Mouse (Mus musculus) hindbrain, embryonic 11.5 days (tissue): Measurements from ENCODE around the gene Defb36. TPM values are rescaled to one million over a fixed set of nuclear protein-coding genes. Genes with fewer than 3 reads are reported as not detected.

Experiments
- ATAC-seq: fragments of 200-750 bp; cut with Nextera tagmentation; 2 replicates; pipeline ENCODE4 v1.8.0; 2017; ENCODE audit warnings: mild to moderate bottlenecking, moderate TSS enrichment, moderate library complexity; ENCODE audit not compliant: low FRiP score
- DNase-seq: peaks from one replicate; pipeline ENCODE4 v3.0.0-alpha.2; 2015; ENCODE audit warnings: low spot score
- H3K27ac ChIP-seq: fragments of 300-500 bp; sonication (generic); 2 replicates; pipeline ENCODE4 v1.5.1; 2014; ENCODE audit warnings: mild to moderate bottlenecking, low read depth, low read length
- H3K27me3 ChIP-seq: fragments of 300-500 bp; sonication (generic); 2 replicates; pipeline ENCODE4 v1.6.1; 2014; ENCODE audit warnings: mild to moderate bottlenecking, low read length, moderate library complexity, mixed read lengths; ENCODE audit not compliant: control insufficient read depth, insufficient read depth
- H3K36me3 ChIP-seq: fragments of 300-500 bp; sonication (generic); 2 replicates; pipeline ENCODE4 v1.6.1; 2014; ENCODE audit warnings: mild to moderate bottlenecking, low read length, moderate library complexity, mixed read lengths; ENCODE audit not compliant: control insufficient read depth, insufficient read depth
- H3K4me1 ChIP-seq: fragments of 300-500 bp; sonication (generic); replicated peaks from 2 replicates; pipeline ENCODE4 v1.6.1; 2014; ENCODE audit warnings: low read length, mixed read lengths; ENCODE audit not compliant: control insufficient read depth, insufficient read depth
- H3K4me2 ChIP-seq: fragments of 300-500 bp; sonication (generic); replicated peaks from 2 replicates; pipeline ENCODE4 v1.6.1; 2014; ENCODE audit warnings: mild to moderate bottlenecking, low read depth, low read length
- H3K4me3 ChIP-seq: fragments of 300-500 bp; sonication (generic); 2 replicates; pipeline ENCODE4 v1.5.1; 2014; ENCODE audit warnings: low read depth, low read length
- H3K9ac ChIP-seq: fragments of 300-500 bp; sonication (generic); 2 replicates; pipeline ENCODE4 v1.6.1; 2014; ENCODE audit warnings: low read depth, low read length
- H3K9me3 ChIP-seq: fragments of 300-500 bp; sonication (generic); 2 replicates; pipeline ENCODE4 v1.6.1; 2016; ENCODE audit warnings: low read length; ENCODE audit not compliant: control insufficient read depth
- WGBS: fragments of 180-500 bp; shearing (Covaris S2); extraction: QIAGEN DNeasy Blood & Tissue Kit; methylation state at CpG from one replicate; pipeline ENCODE4 v1.1.7; 2014; 5-methylcytosine and 5-hydroxymethylcytosine counted together
- polyA plus RNA-seq: library from polyadenylated mRNA; unstranded; fragments of >200 nt; fragmentation: Nextera tagmentation; extraction: Ambion mirVana; gene quantifications from 2 replicates; pipeline ENCODE4 v1.2.1, GENCODE M21; 2014

Defb36 gene
- polyA plus RNA-seq, 1 experiment from 2014 or later: not detected

DNA sequence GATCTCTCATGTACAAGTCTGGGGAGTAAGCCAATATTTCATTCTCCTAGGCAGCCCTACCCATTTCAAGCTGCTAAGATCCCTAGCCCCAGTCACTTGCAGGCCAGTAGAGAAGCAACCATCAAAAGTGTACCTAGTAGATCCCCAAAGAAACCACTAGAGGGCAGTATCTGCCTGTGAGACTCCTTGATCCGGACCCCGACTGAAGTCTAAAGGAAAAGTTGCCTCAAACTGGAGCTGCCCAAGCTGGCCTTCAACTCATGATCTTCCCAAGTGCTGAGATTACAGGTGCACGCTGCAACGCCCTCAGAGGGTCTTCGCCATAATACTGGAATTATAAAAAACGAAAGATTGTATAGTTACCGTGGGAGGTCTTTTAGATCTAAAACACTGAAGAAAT lies 11.4 kb downstream of the Defb36 start:
- no peak overlapping the region for H3K9ac ChIP-seq
- 10% methylated on average over 7 of the region's 7 CpGs for WGBS
- no peaks in the 10 kb centered on the region for H3K36me3 ChIP-seq
- no peak overlapping the region for H3K27ac ChIP-seq
- no peaks in the 10 kb centered on the region; the same call in none of the 2 replicates for H3K27me3 ChIP-seq
- ATAC-seq: 0 out of 2 replicates have a peak, but pooled peaks have one; percentile 40
- no peak overlapping the region for H3K4me2 ChIP-seq
- H3K9me3 ChIP-seq: no peaks in the 10 kb centered on the region
- no peaks in the 10 kb centered on the region for H3K4me1 ChIP-seq
- peak; percentile 83 for DNase-seq
- H3K4me3 ChIP-seq: no peak overlapping the region

DNA sequence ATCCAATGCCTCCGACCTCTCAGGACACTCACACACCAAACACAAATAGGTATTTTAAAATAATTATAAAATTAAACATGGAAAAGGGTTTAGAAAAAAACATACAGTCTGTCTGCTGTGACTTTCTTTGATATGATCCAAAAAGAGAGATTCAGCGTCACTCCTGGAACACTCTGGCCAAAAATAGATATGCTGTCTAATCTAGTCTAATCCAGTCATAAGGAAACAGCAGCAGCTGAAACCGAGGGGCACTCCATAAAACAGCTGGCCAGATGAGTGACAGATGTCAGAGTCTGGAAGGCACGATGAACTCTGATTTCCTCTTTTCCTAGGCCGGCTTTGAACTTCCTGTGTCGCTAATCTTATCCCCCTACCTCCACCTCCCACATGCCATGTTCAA lies 12.3 kb downstream of the Defb36 start:
- 84% methylated on average over 6 of the region's 6 CpGs for WGBS
- Histone ChIP-seq H3K36me3 (no peaks in the 10 kb centered on the region), H3K27ac (no peak overlapping the region), H3K9me3 (no peaks in the 10 kb centered on the region), H3K4me1 (no peaks in the 10 kb centered on the region), H3K4me2 (no peak overlapping the region), H3K27me3 (no peaks in the 10 kb centered on the region; the same call in none of the 2 replicates), H3K4me3 (no peak overlapping the region), H3K9ac (no peak overlapping the region)
- ATAC-seq (no peak), DNase-seq (no peak)

- Histone ChIP-seq H3K27ac (no peak overlapping the region), H3K27me3 (no peaks in the 10 kb centered on the region; the same call in 1 of the 2 replicates), H3K4me3 (no peak overlapping the region), H3K9me3 (no peaks in the 10 kb centered on the region), H3K9ac (no peak overlapping the region), H3K36me3 (no peaks in the 10 kb centered on the region), H3K4me2 (no peak overlapping the region), H3K4me1 (no peaks in the 10 kb centered on the region)
- DNase-seq: no peak
- no peak for ATAC-seq
- WGBS: 52% methylated on average over 5 of the region's 5 CpGs
Measured at GRCm38 (mm10) chr2:152617374-152617773, 13.2 kb downstream of the Defb36 start.

DNA sequence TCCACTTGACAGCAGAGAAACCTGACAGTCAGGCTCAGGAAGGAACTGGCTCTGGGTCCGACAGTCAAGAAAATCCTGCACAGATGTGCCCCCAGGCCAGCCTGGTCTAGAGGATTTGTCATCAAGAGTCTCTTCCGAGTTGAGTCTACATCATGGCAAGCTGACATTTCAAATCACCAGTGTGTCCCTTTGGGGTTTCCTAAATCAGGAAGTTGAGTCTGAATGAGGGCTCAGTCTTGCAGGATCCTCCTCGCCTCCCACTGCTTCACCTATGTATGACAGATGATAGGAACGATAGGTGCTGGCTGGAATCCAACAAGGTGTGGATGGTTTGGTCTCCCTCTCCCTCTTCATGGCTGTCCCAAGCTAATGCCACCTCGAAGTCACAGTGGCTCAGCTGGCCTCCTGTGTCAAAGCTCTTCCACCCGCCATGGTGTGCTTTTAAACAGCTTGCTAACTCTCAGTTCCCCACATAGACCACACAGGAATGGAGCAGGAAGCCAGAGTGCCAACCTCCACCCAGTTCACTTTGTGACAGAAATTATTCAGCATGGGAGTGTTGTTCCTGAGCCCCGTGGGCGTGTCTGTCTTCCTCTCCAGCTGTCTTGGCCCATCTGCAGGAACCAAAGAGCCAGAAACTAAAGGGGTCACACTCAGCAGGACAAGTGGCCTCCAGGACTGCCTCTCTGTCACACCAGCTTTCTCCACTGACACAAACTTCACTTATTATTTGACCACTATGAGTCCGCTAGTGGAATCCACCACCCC lies 16.4 kb downstream of the Defb36 start:
- Histone ChIP-seq H3K27ac (no peak overlapping the region), H3K9ac (no peak overlapping the region), H3K4me1 (no peaks in the 10 kb centered on the region), H3K4me3 (no peak overlapping the region), H3K9me3 (no peaks in the 10 kb centered on the region), H3K36me3 (no peaks in the 10 kb centered on the region), H3K4me2 (no peak overlapping the region), H3K27me3 (no peaks in the 10 kb centered on the region; the same call in 1 of the 2 replicates)
- DNase-seq (no peak), ATAC-seq (no peak)
- WGBS: 77% methylated on average over 9 of the region's 9 CpGs

- Histone ChIP-seq H3K4me3 (no peak overlapping the region), H3K27me3 (peaks cover 13% of the 10 kb centered on the region), H3K4me2 (no peak overlapping the region), H3K27ac (no peak overlapping the region), H3K9ac (no peak overlapping the region), H3K36me3 (no peaks in the 10 kb centered on the region), H3K4me1 (peaks cover 5% of the 10 kb centered on the region; the same call in 1 of the 2 replicates), H3K9me3 (no peaks in the 10 kb centered on the region)
- DNase-seq: no peak
- WGBS: 90% methylated on average over 13 of the region's 13 CpGs
- ATAC-seq: no peak
Measured at GRCm38 (mm10) chr2:152622151-152622550, 18.0 kb downstream of the Defb36 start.

- no peak within 1 kb of the TSS for H3K27ac ChIP-seq
- 79% methylated on average over 7 of the region's 7 CpGs for WGBS
- no peaks in the 10 kb centered on the region for H3K36me3 ChIP-seq
- DNase-seq: no peak
- H3K27me3 ChIP-seq: peaks cover 19% of the 10 kb centered on the region
- H3K9ac ChIP-seq: no peak within 1 kb of the TSS
- H3K9me3 ChIP-seq: no peaks in the 10 kb centered on the region
- no peak within 1 kb of the TSS for H3K4me2 ChIP-seq
- no peak for ATAC-seq
- H3K4me1 ChIP-seq: peaks cover 7% of the 10 kb centered on the region; the same call in 1 of the 2 replicates
- H3K4me3 ChIP-seq: no peak within 1 kb of the TSS
Measured at GRCm38 (mm10) chr2:152622953-152623352, 18.8 kb downstream of the Defb36 start, which contains the start of gene Defb25. Gene Defb25, minus strand, starts transcription at chr2:152623053.

DNA sequence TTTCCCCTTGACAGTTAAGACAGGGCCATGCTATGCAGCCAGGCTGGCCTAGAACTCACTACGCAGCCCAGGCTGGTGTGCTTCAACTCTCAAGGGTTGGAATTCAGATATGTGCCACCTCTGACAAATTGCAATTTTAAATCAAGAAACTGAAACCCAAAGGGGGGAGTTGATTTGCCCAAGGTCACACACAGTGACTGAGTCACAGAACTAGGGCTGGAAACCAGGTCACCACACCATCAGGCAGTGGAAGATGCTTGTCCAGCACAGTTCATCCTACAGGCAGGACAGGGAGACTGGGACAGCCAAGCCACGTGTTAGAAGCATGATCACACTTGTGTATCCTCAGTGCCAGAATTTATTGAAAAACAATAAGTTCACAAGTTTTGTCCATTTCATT lies 20.4 kb downstream of the Defb36 start:
- ATAC-seq (no peak), DNase-seq (no peak)
- Histone ChIP-seq H3K27ac (no peak overlapping the region), H3K4me2 (no peak overlapping the region), H3K4me1 (peaks cover 7% of the 10 kb centered on the region; the same call in 1 of the 2 replicates), H3K4me3 (no peak overlapping the region), H3K36me3 (no peaks in the 10 kb centered on the region), H3K9me3 (no peaks in the 10 kb centered on the region), H3K9ac (no peak overlapping the region), H3K27me3 (peaks cover 32% of the 10 kb centered on the region)
- WGBS: 81% methylated on average over 2 of the region's 2 CpGs

DNA sequence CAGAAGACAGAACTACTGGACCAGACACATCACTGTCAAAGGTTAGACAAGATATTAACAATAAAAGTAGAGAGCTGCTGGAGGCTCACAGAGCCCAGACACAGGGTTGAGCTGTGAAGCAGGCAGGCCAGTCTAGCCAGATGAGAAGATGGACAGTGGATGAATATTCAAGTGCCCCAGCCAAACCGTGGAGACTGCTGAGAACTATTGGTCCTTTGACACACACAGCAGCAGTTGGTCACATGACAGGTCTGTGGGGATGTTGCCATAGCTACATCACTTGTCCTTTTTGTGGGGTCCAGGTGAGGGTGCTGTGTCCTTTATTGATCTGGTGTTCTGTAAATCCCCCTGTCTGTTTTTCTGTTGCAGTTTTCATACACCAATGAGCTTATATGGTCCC lies 21.1 kb downstream of the Defb36 start:
- ATAC-seq (peak; percentile 58; the same call in 1 of the 2 replicates), DNase-seq (no peak)
- Histone ChIP-seq H3K36me3 (no peaks in the 10 kb centered on the region), H3K9me3 (no peaks in the 10 kb centered on the region), H3K4me3 (no peak overlapping the region), H3K4me2 (no peak overlapping the region), H3K27ac (no peak overlapping the region), H3K4me1 (peaks cover 7% of the 10 kb centered on the region; the same call in 1 of the 2 replicates), H3K27me3 (peaks cover 32% of the 10 kb centered on the region), H3K9ac (no peak overlapping the region)
- WGBS: 6% methylated on average over 1 of the region's 1 CpGs
